17 mouse cellular contexts compared by ENCODE assay signal in the genomic region with DNA sequence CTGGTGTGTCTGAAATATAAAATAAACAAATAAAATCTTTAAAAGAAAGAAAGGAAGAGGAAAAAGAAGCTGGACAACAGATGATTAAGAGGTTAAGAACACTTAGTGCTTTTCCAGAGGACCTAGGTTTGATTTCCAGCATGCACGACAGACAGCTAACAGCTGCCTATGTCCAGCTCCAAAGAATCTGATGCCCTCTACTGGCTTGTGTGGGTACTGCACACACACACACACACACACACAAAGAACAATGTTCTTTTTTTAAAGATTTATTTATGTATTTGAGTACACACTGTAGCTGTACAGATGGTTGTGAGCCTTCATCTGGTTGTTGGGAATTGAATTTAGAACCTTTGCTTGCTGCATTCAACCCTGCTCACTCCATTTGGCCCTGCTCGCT. TPM values are rescaled to one million over a fixed set of nuclear protein-coding genes. Genes with fewer than 3 reads are reported as not detected.
DNase-seq lines count a peak whose midpoint lies in the region; TF ChIP-seq lines count a peak whose summit lies in the region.
"Had no signal": no experiment of that assay in that cellular context is flagged by ENCODE, and none has a peak within 500 bp of the region (broad histone marks: within the 10 kb centered on the region; RNA-seq: fewer than 3 reads in every experiment).

No protein-coding gene starts in this region.

- TF ChIP-seq CTCF in layer of hippocampus, adult 2 months (conservative IDR thresholded peaks at IDR 0.05) = peak; percentile 52
- peak; percentile 34; the same call in 1 of the 2 replicates for TF ChIP-seq CTCF in testis, adult 2 months (IDR thresholded peaks at IDR 0.05; ENCODE audit: control insufficient read depth, insufficient read depth, insufficient replicate concordance, low read depth, low read length)
- peak; percentile 37 to 50 (median 44); a peak in 5 of 6 replicates for TF ChIP-seq CTCF in MEL (IDR thresholded peaks at IDR 0.05 in 2 of 3, conservative IDR thresholded peaks at IDR 0.05 in 1 of 3; ENCODE audit: control insufficient read depth in 1 of 3, insufficient read depth in 1 of 3, low read depth in 2 of 3, low read length in 3 of 3, poor library complexity in 1 of 3, severe bottlenecking in 1 of 3)

- no peak overlapping the region for H3K27ac ChIP-seq in layer of hippocampus, adult 2 months
- H3K27ac ChIP-seq in testis, adult 2 months (ENCODE audit: control insufficient read depth, insufficient read depth, low read depth, low read length) = no peak overlapping the region
- no peak overlapping the region for H3K27ac ChIP-seq in MEL (ENCODE audit: control insufficient read depth, low read depth, low read length)
- H3K27ac ChIP-seq: limb, embryonic 12.5 days; neural tube, embryonic 15.5 days; stomach, embryonic 15.5 days had no signal

- TF ChIP-seq EP300 in MEL (IDR thresholded peaks at IDR 0.05; ENCODE audit: low read depth in 1 of 2, low read length in 2 of 2) = no peak

- H3K9me3 ChIP-seq in MEL (replicated peaks; ENCODE audit: insufficient read depth, low read length) = no peaks in the 10 kb centered on the region
- H3K9me3 ChIP-seq: stomach, embryonic 15.5 days had no signal

- DNase-seq in layer of hippocampus, adult 2 months (ENCODE audit: low spot score in 2 of 2) = no peak
- no peak for DNase-seq in layer of hippocampus, adult 9-11 months
- DNase-seq in testis, postnatal 10 days (ENCODE audit: low spot score) = no peak
- no peak for DNase-seq in MEL (ENCODE audit: low read depth, low spot score)
- DNase-seq in splenic B cell, adult 2 months (ENCODE audit: low read depth, low spot score) = peak; percentile 30
- no peak for DNase-seq in retina, embryonic 14.5 days (ENCODE audit: low spot score)
- DNase-seq in frontal cortex, postnatal 36 days (ENCODE audit: low spot score in 2 of 2) = no peak
- DNase-seq: cerebellum, postnatal 10 days; kidney, adult 11 months; kidney, postnatal 4 days; lung, postnatal 10 days; right cerebral cortex, adult 18-20 months; thymus, postnatal 36 days had no signal

- no peak for TF ChIP-seq POLR2A in testis, adult 2 months (IDR thresholded peaks at IDR 0.05; ENCODE audit: control insufficient read depth, low read depth, low read length)
- TF ChIP-seq POLR2A in MEL (IDR thresholded peaks at IDR 0.05; ENCODE audit: control insufficient read depth in 1 of 2, insufficient read depth in 1 of 2, low read depth in 1 of 2, low read length in 2 of 2, poor library complexity in 1 of 2) = no peak

- H3K9ac ChIP-seq in MEL (ENCODE audit: control insufficient read depth, low read depth, low read length, poor library complexity, severe bottlenecking) = no peak overlapping the region
- H3K9ac ChIP-seq: limb, embryonic 12.5 days; neural tube, embryonic 15.5 days; stomach, embryonic 15.5 days had no signal

- no peaks in the 10 kb centered on the region; the same call in 1 of the 2 replicates for H3K36me3 ChIP-seq in testis, adult 2 months (ENCODE audit: control insufficient read depth, insufficient read depth, low read length)
- H3K36me3 ChIP-seq in MEL (ENCODE audit: control insufficient read depth in 1 of 2, insufficient read depth in 2 of 2, low read length in 2 of 2) = peaks cover 2 to 13% of the 10 kb centered on the region in 2 experiments; a peak in 3 of 4 replicates
- H3K36me3 ChIP-seq in splenic B cell, adult 2 months (ENCODE audit: control insufficient read depth, insufficient read depth, low read length, poor library complexity, severe bottlenecking) = no peaks in the 10 kb centered on the region; the same call in 1 of the 2 replicates
- H3K36me3 ChIP-seq: neural tube, embryonic 15.5 days; stomach, embryonic 15.5 days had no signal

- H3K4me3 ChIP-seq in layer of hippocampus, adult 2 months = no peak overlapping the region
- H3K4me3 ChIP-seq in testis, adult 2 months (ENCODE audit: control insufficient read depth, low read depth, low read length) = no peak overlapping the region
- H3K4me3 ChIP-seq in MEL (ENCODE audit: control insufficient read depth in 1 of 2, insufficient read depth in 1 of 2, low read depth in 2 of 2, low read length in 2 of 2) = no peak overlapping the region
- H3K4me3 ChIP-seq: limb, embryonic 12.5 days; neural tube, embryonic 15.5 days; stomach, embryonic 15.5 days had no signal

- no peak; the same call in 1 of the 2 replicates for TF ChIP-seq RAD21 in MEL (IDR thresholded peaks at IDR 0.05; ENCODE audit: low read depth, low read length)

- no peaks in the 10 kb centered on the region for H3K27me3 ChIP-seq in testis, adult 2 months (ENCODE audit: control insufficient read depth, insufficient read depth, low read length)
- no peaks in the 10 kb centered on the region for H3K27me3 ChIP-seq in MEL (ENCODE audit: control insufficient read depth in 1 of 2, insufficient read depth in 2 of 2, low read length in 2 of 2)
- no peaks in the 10 kb centered on the region for H3K27me3 ChIP-seq in splenic B cell, adult 2 months (ENCODE audit: control insufficient read depth, insufficient read depth, low read length, poor library complexity, severe bottlenecking)
- H3K27me3 ChIP-seq: limb, embryonic 12.5 days; neural tube, embryonic 15.5 days; stomach, embryonic 15.5 days had no signal

- H3K4me1 ChIP-seq in testis, adult 2 months (ENCODE audit: control insufficient read depth, insufficient read depth, low read length) = peaks cover 17% of the 10 kb centered on the region
- peaks cover 7 to 14% of the 10 kb centered on the region in 2 experiments for H3K4me1 ChIP-seq in MEL (ENCODE audit: control insufficient read depth in 1 of 2, insufficient read depth in 2 of 2, low read length in 2 of 2)

- H3K79me2 ChIP-seq in MEL (ENCODE audit: control insufficient read depth, insufficient read depth, low read length, poor library complexity) = peaks cover 20% of the 10 kb centered on the region

TF ChIP-seq in MEL, 35 proteins besides CTCF, POLR2A, EP300 and RAD21:
- no peak for TF ChIP-seq JUND (IDR thresholded peaks at IDR 0.05; ENCODE audit: low read depth, low read length)
- TF ChIP-seq MYC (IDR thresholded peaks at IDR 0.05; ENCODE audit: low read depth, low read length) = no peak
- TF ChIP-seq ZMIZ1 (IDR thresholded peaks at IDR 0.05; ENCODE audit: low read depth, low read length) = no peak
- no peak for TF ChIP-seq USF1 (IDR thresholded peaks at IDR 0.05; ENCODE audit: low read depth, low read length)
- no peak for TF ChIP-seq SIN3A (IDR thresholded peaks at IDR 0.05; ENCODE audit: low read length)
- no peak for TF ChIP-seq POLR2AphosphoS2 (IDR thresholded peaks at IDR 0.05; ENCODE audit: low read length)
- no peak for TF ChIP-seq UBTF (IDR thresholded peaks at IDR 0.05; ENCODE audit: borderline replicate concordance, insufficient read depth, low read depth, low read length)
- no peak for TF ChIP-seq RCOR1 (IDR thresholded peaks at IDR 0.05; ENCODE audit: low read depth, low read length)

RNA-seq across cellular contexts. Expression of a gene that starts 2.7 kb away (rescaled TPM):
- 100 to 1,000 TPM; 696 to 743 TPM for total RNA-seq in layer of hippocampus, adult 2 months (2021)
- 3,275 and 4,574 TPM in 2 replicates for polyA plus RNA-seq in testis, adult 2 months (2012; rRNA removed)
- total RNA-seq in MEL (2012; rRNA removed) = 558 and 572 TPM in 2 replicates
- polyA plus RNA-seq in MEL (2012; ENCODE audit: insufficient read depth in 1 of 2, insufficient read length in 2 of 2, low read depth in 1 of 2, low replicate concordance in 2 of 2, missing spikeins in 1 of 2) = 100 to 1,000 TPM in 1 of 2 experiments, not detected in 1; 568 TPM

RNA-seq across cellular contexts. Expression of a gene that starts 28.8 kb away (rescaled TPM):
- total RNA-seq in layer of hippocampus, adult 2 months (2021) = 1 to 10 TPM; 1.5 to 2.1 TPM
- 13.0 and 16.6 TPM in 2 replicates for polyA plus RNA-seq in testis, adult 2 months (2012; rRNA removed)
- 4.3 and 5.3 TPM in 2 replicates for total RNA-seq in MEL (2012; rRNA removed)
- 1 to 10 TPM in 1 of 2 experiments, not detected in 1; 8.9 TPM for polyA plus RNA-seq in MEL (2012; ENCODE audit: insufficient read depth in 1 of 2, insufficient read length in 2 of 2, low read depth in 1 of 2, low replicate concordance in 2 of 2, missing spikeins in 1 of 2)
